Mouse (Mus musculus): ENCODE measurements around the gene Tssc4.

GRCm38 (mm10) chr7:143034519-143035450, 34.3 kb upstream of the Tssc4 start:
- TF ChIP-seq CTCF (IDR thresholded peaks at IDR 0.05; ENCODE audit: low read depth) (no peak), EP300 (IDR thresholded peaks at IDR 0.05; ENCODE audit: low read depth) (no peak)
